In the genomic region with DNA sequence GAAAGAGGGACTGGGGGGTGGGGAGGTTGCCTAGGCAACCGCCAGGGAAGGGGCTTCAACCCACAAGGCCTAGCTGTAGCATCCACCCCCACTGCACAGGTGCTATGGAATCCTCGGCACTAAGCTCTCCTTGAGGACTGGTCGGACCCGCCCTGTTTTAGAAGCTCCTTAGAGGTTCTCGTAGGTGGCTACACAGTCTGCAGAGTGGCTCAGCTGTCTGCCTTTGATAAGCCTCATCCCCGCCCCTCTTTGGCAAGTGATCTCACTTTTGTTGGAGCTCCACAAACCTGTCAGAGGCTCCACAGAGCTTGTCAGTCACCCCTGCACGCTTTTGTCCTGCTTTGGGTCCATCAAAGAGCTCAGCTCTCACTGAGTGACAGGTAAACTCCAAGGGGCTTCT, we compare ENCODE assay signal across 10 mouse cellular contexts. TPM values are rescaled to one million over a fixed set of nuclear protein-coding genes. Genes with fewer than 3 reads are reported as not detected.
DNase-seq lines count a peak whose midpoint lies in the region; ATAC-seq and TF ChIP-seq lines count a peak whose summit lies in the region.
"Had no signal": no experiment of that assay in that cellular context is flagged by ENCODE, and none has a peak within 500 bp of the region (broad histone marks: within the 10 kb centered on the region; RNA-seq: fewer than 3 reads in every experiment).

No protein-coding gene starts in this region.

- H3K27me3 ChIP-seq in kidney, embryonic 15.5 days = peaks cover 3% of the 10 kb centered on the region; the same call in 1 of the 2 replicates
- no peaks in the 10 kb centered on the region for H3K27me3 ChIP-seq in embryonic facial prominence, embryonic 11.5 days (ENCODE audit: control insufficient read depth, insufficient read depth, low read length)
- H3K27me3 ChIP-seq in hindbrain, postnatal 0 days (ENCODE audit: insufficient read depth, low read length) = no peaks in the 10 kb centered on the region

- 0 out of 2 replicates have a peak, but pooled peaks have one; percentile 53 for ATAC-seq in kidney, embryonic 15.5 days (replicated peaks; ENCODE audit: low FRiP score)
- 0 out of 2 replicates have a peak, but pooled peaks have one; percentile 46 for ATAC-seq in embryonic facial prominence, embryonic 11.5 days (replicated peaks; ENCODE audit: insufficient number of reproducible peaks, low FRiP score, low TSS enrichment, low read depth)
- ATAC-seq in hindbrain, postnatal 0 days = 0 out of 2 replicates have a peak, but pooled peaks have one; percentile 9
- ATAC-seq in monocyte, adult 5-6 weeks (replicated peaks; ENCODE audit: insufficient number of reproducible peaks, low FRiP score, low TSS enrichment, poor library complexity, severe bottlenecking) = no peak

- no peak overlapping the region for H3K4me3 ChIP-seq in kidney, embryonic 15.5 days (replicated peaks)
- no peak overlapping the region for H3K4me3 ChIP-seq in embryonic facial prominence, embryonic 11.5 days (ENCODE audit: low read depth, low read length)
- no peak overlapping the region for H3K4me3 ChIP-seq in hindbrain, postnatal 0 days (ENCODE audit: low read length)

- no peaks in the 10 kb centered on the region for H3K36me3 ChIP-seq in kidney, embryonic 15.5 days
- no peaks in the 10 kb centered on the region for H3K36me3 ChIP-seq in embryonic facial prominence, embryonic 11.5 days (replicated peaks; ENCODE audit: control insufficient read depth, insufficient read depth, low read depth, low read length)
- peaks cover 31% of the 10 kb centered on the region for H3K36me3 ChIP-seq in hindbrain, postnatal 0 days (ENCODE audit: insufficient read depth, low read length)

- H3K4me2 ChIP-seq in kidney, embryonic 15.5 days = no peak overlapping the region
- H3K4me2 ChIP-seq in embryonic facial prominence, embryonic 11.5 days (ENCODE audit: low read depth, low read length) = no peak overlapping the region
- H3K4me2 ChIP-seq in hindbrain, postnatal 0 days (ENCODE audit: low read depth, low read length) = no peak overlapping the region

- H3K9me3 ChIP-seq in kidney, embryonic 15.5 days (replicated peaks) = no peaks in the 10 kb centered on the region
- H3K9me3 ChIP-seq in embryonic facial prominence, embryonic 11.5 days (replicated peaks; ENCODE audit: control insufficient read depth, low read length) = no peaks in the 10 kb centered on the region
- H3K9me3 ChIP-seq in hindbrain, postnatal 0 days (ENCODE audit: low read length) = no peaks in the 10 kb centered on the region

- H3K9ac ChIP-seq in kidney, embryonic 15.5 days = no peak overlapping the region
- H3K9ac ChIP-seq in embryonic facial prominence, embryonic 11.5 days (replicated peaks; ENCODE audit: low read length) = no peak overlapping the region
- H3K9ac ChIP-seq in hindbrain, postnatal 0 days (replicated peaks; ENCODE audit: low read length) = no peak overlapping the region

- DNase-seq in kidney, adult 8-10 months = no peak
- DNase-seq in embryonic facial prominence, embryonic 11.5 days (ENCODE audit: low spot score) = peak; percentile 5
- DNase-seq in hindbrain, postnatal 0 days (ENCODE audit: low spot score) = no peak
- peak; percentile 35 to 55 for DNase-seq in spleen, postnatal 14 days (ENCODE audit: low spot score in 2 of 2)
- DNase-seq in cerebellum, adult 18-20 months = no peak
- no peak for DNase-seq in Muller cell, postnatal 12 days (ENCODE audit: inconsistent ontology term)
- DNase-seq: kidney, adult 11 months; left cerebral cortex, postnatal 4 days had no signal

- 82% methylated on average over 7 of the region's 7 CpGs for WGBS in kidney, embryonic 15.5 days
- WGBS in embryonic facial prominence, embryonic 11.5 days = 69% methylated on average over 7 of the region's 7 CpGs
- WGBS in hindbrain, postnatal 0 days = 51% methylated on average over 7 of the region's 7 CpGs

- peaks cover 6% of the 10 kb centered on the region; the same call in 1 of the 2 replicates for H3K4me1 ChIP-seq in kidney, embryonic 15.5 days
- no peaks in the 10 kb centered on the region for H3K4me1 ChIP-seq in embryonic facial prominence, embryonic 11.5 days (ENCODE audit: control insufficient read depth, insufficient read depth, low read length)
- H3K4me1 ChIP-seq in hindbrain, postnatal 0 days (ENCODE audit: insufficient read depth, low read length) = no peaks in the 10 kb centered on the region

- TF ChIP-seq CTCF in hindbrain, postnatal 0 days (IDR thresholded peaks at IDR 0.05; ENCODE audit: low read depth) = no peak

- H3K27ac ChIP-seq in kidney, embryonic 15.5 days = no peak overlapping the region
- H3K27ac ChIP-seq in embryonic facial prominence, embryonic 11.5 days (replicated peaks; ENCODE audit: low read depth, low read length) = no peak overlapping the region
- no peak overlapping the region for H3K27ac ChIP-seq in hindbrain, postnatal 0 days

RNA-seq across cellular contexts. Expression of gene Mapre3, which starts 17.0 kb away (rescaled TPM):
- 22.4 and 23.6 TPM in 2 replicates for polyA plus RNA-seq in kidney, embryonic 15.5 days (2015; fragmentation: Nextera tagmentation; extraction: Ambion mirVana)
- polyA plus RNA-seq in embryonic facial prominence, embryonic 11.5 days (2014; fragmentation: Nextera tagmentation; extraction: Ambion mirVana) = 15.4 and 18.1 TPM in 2 replicates
- total RNA-seq in hindbrain, postnatal 0 days (2014; rRNA removed) = 51.7 and 55.8 TPM in 2 replicates
- 134 and 137 TPM in 2 replicates for polyA plus RNA-seq in hindbrain, postnatal 0 days (2015; fragmentation: Nextera tagmentation; extraction: Ambion mirVana)
- 5.0 TPM in 1 of 3 replicates, not detected in the others for total RNA-seq in monocyte, adult 5-6 weeks (2017)

Comparison
In these comparisons a context has a peak if more than half of its experiments do, and no peak if none do; other contexts are left out.
1. DNase-seq: peak in embryonic facial prominence, embryonic 11.5 days (single experiment) and spleen, postnatal 14 days (2 of 2); none in kidney, adult 8-10 months (0 of 2), hindbrain, postnatal 0 days (single experiment), cerebellum, adult 18-20 months (0 of 2) and Muller cell, postnatal 12 days (single experiment).